In genomic region chr12:26126260-26126659, GRCm38 (mm10) we compare ENCODE assay signal across 22 mouse cellular contexts.
DNase-seq lines count a peak whose midpoint lies in the region; ATAC-seq lines count a peak whose summit lies in the region.
"Had no signal": no experiment of that assay in that cellular context is flagged by ENCODE, and none has a peak within 500 bp of the region (broad histone marks: within the 10 kb centered on the region; RNA-seq: fewer than 3 reads in every experiment).

No protein-coding gene starts in this region.

- no peak overlapping the region for H3K4me2 ChIP-seq in forebrain, embryonic 16.5 days (ENCODE audit: low read length)
- H3K4me2 ChIP-seq in forebrain, embryonic 12.5 days, result no peak overlapping the region
- H3K4me2 ChIP-seq in hindbrain, embryonic 15.5 days, result no peak overlapping the region
- H3K4me2 ChIP-seq: embryonic facial prominence, embryonic 13.5 days; heart, embryonic 15.5 days; kidney, embryonic 15.5 days had no signal

- DNase-seq in left cerebral cortex, postnatal 4 days, result peak; percentile 18
- no peak for DNase-seq in left cerebral cortex, postnatal 36 days (ENCODE audit: low spot score in 2 of 2)
- DNase-seq in brain, adult 2 months (ENCODE audit: low read depth, low spot score), result peak; percentile 33
- no peak for DNase-seq in Muller cell, postnatal 12 days (ENCODE audit: inconsistent ontology term)
- DNase-seq in embryo, embryonic 9.5 days (ENCODE audit: extremely low spot score), result no peak
- DNase-seq: B cell, adult 2 months; cerebellum, adult 11 months; gastrocnemius, postnatal 14 days; heart, adult 18-20 months; heart, postnatal 4 days; liver; lung, postnatal 14 days; retina, postnatal 1 day; thymus, postnatal 14 days had no signal

- no peaks in the 10 kb centered on the region for H3K9me3 ChIP-seq in forebrain, embryonic 16.5 days (ENCODE audit: control insufficient read depth, low read length)
- no peaks in the 10 kb centered on the region for H3K9me3 ChIP-seq in forebrain, embryonic 12.5 days
- H3K9me3 ChIP-seq in hindbrain, embryonic 15.5 days, result no peaks in the 10 kb centered on the region
- H3K9me3 ChIP-seq: embryonic facial prominence, embryonic 13.5 days; heart, embryonic 15.5 days; kidney, embryonic 15.5 days had no signal

- no peaks in the 10 kb centered on the region for H3K36me3 ChIP-seq in forebrain, embryonic 16.5 days (ENCODE audit: control insufficient read depth, insufficient read depth)
- H3K36me3 ChIP-seq in forebrain, embryonic 12.5 days (replicated peaks), result no peaks in the 10 kb centered on the region
- no peaks in the 10 kb centered on the region for H3K36me3 ChIP-seq in hindbrain, embryonic 15.5 days
- H3K36me3 ChIP-seq: embryonic facial prominence, embryonic 13.5 days; heart, embryonic 15.5 days; kidney, embryonic 15.5 days had no signal

- WGBS in forebrain, embryonic 16.5 days, result 52% methylated on average over 9 of the region's 9 CpGs
- WGBS in forebrain, embryonic 12.5 days, result 82% methylated on average over 9 of the region's 9 CpGs
- 52% methylated on average over 9 of the region's 9 CpGs for WGBS in hindbrain, embryonic 15.5 days

- intact Hi-C loops in left cerebral cortex, postnatal 4 days (cut with DNase I), result no loop called here
- intact Hi-C loops in left cerebral cortex, postnatal 36 days (cut with DNase I), result no loop called here

- peak; percentile 62 for ATAC-seq in forebrain, embryonic 16.5 days
- ATAC-seq in forebrain, embryonic 12.5 days (ENCODE audit: low FRiP score), result no peak
- peak; percentile 73 for ATAC-seq in hindbrain, embryonic 15.5 days (ENCODE audit: low FRiP score, low read depth)
- ATAC-seq: intestine, postnatal 0 days had no signal

- H3K27ac ChIP-seq in forebrain, embryonic 16.5 days (ENCODE audit: low read length), result peak overlapping the region; percentile 2
- H3K27ac ChIP-seq in forebrain, embryonic 12.5 days, result no peak overlapping the region
- peak overlapping the region; percentile 63 for H3K27ac ChIP-seq in hindbrain, embryonic 15.5 days (replicated peaks)
- H3K27ac ChIP-seq: embryonic facial prominence, embryonic 13.5 days; heart, embryonic 15.5 days; kidney, embryonic 15.5 days had no signal

- H3K9ac ChIP-seq in forebrain, embryonic 16.5 days (replicated peaks; ENCODE audit: low read depth, low read length), result no peak overlapping the region
- H3K9ac ChIP-seq in forebrain, embryonic 12.5 days, result no peak overlapping the region
- no peak overlapping the region for H3K9ac ChIP-seq in hindbrain, embryonic 15.5 days
- H3K9ac ChIP-seq: embryonic facial prominence, embryonic 13.5 days; heart, embryonic 15.5 days; kidney, embryonic 15.5 days had no signal

- H3K27me3 ChIP-seq in forebrain, embryonic 16.5 days (replicated peaks; ENCODE audit: control insufficient read depth, insufficient read depth, low read length), result no peaks in the 10 kb centered on the region
- no peaks in the 10 kb centered on the region for H3K27me3 ChIP-seq in forebrain, embryonic 12.5 days
- H3K27me3 ChIP-seq in hindbrain, embryonic 15.5 days, result no peaks in the 10 kb centered on the region
- H3K27me3 ChIP-seq: embryonic facial prominence, embryonic 13.5 days; heart, embryonic 15.5 days; kidney, embryonic 15.5 days; megakaryocyte, embryonic 14.5 days had no signal

- H3K4me1 ChIP-seq in forebrain, embryonic 16.5 days (replicated peaks; ENCODE audit: control insufficient read depth, insufficient read depth, low read length), result peaks cover 15% of the 10 kb centered on the region
- H3K4me1 ChIP-seq in forebrain, embryonic 12.5 days, result peaks cover 3% of the 10 kb centered on the region; the same call in 1 of the 2 replicates
- H3K4me1 ChIP-seq in hindbrain, embryonic 15.5 days (replicated peaks), result peaks cover 13% of the 10 kb centered on the region
- H3K4me1 ChIP-seq: embryonic facial prominence, embryonic 13.5 days; heart, embryonic 15.5 days; kidney, embryonic 15.5 days; megakaryocyte, embryonic 14.5 days had no signal

- no peak overlapping the region for H3K4me3 ChIP-seq in forebrain, embryonic 16.5 days (replicated peaks; ENCODE audit: low read length)
- H3K4me3 ChIP-seq in forebrain, embryonic 12.5 days (replicated peaks), result no peak overlapping the region
- no peak overlapping the region for H3K4me3 ChIP-seq in hindbrain, embryonic 15.5 days
- H3K4me3 ChIP-seq: embryonic facial prominence, embryonic 13.5 days; heart, embryonic 15.5 days; kidney, embryonic 15.5 days; megakaryocyte, embryonic 14.5 days had no signal

Comparison
In these comparisons a context has a peak if more than half of its experiments do, and no peak if none do; other contexts are left out.
1. DNase-seq: peak in left cerebral cortex, postnatal 4 days (single experiment) and brain, adult 2 months (single experiment); none in left cerebral cortex, postnatal 36 days (0 of 2), Muller cell, postnatal 12 days (single experiment) and embryo, embryonic 9.5 days (single experiment).